Mouse (Mus musculus) G1E (cell line): ENCODE results near the gene B4galnt2.

Source experiments
- CTCF ChIP-seq: IDR thresholded peaks from 2 replicates; pipeline ENCODE4 v1.5.1; 2012; ENCODE audit warnings: low read depth, low read length, inconsistent platforms, mixed read lengths
- GATA1 ChIP-seq: IDR thresholded peaks from 2 replicates; pipeline ENCODE4 v1.6.1; 2012; ENCODE audit warnings: borderline replicate concordance, low read length, inconsistent platforms, mixed read lengths
- POLR2AphosphoS5 ChIP-seq: IDR thresholded peaks from 2 replicates; pipeline ENCODE4 v1.6.1; 2012; ENCODE audit warnings: low read depth, low read length, inconsistent platforms; ENCODE audit not compliant: insufficient replicate concordance

- TF ChIP-seq GATA1 (no peak), CTCF (peak; percentile 81), POLR2AphosphoS5 (no peak)
These were observed 61.0 kb downstream of the B4galnt2 start for GRCm38 (mm10) chr11:95853684-95854083.
